Mouse (Mus musculus) spleen, postnatal 10 days (tissue): ENCODE results near the gene Dcst1.
A peak's percentile ranks its signal among the peaks of the same experiment; 100 is the strongest.

ENCODE experiments used
- DNase-seq, 2 experiments: peaks; one replicate each; pipeline ENCODE4 v3.0.0; 2021 to 2022; ENCODE audit warnings: low spot score in 2 of 2

Dcst1 gene

GRCm38 (mm10) chr3:89365153-89365485, at the start of gene Dcst1:
Gene Dcst1, minus strand, starts transcription at chr3:89365253.
- DNase-seq = no peak

DNA sequence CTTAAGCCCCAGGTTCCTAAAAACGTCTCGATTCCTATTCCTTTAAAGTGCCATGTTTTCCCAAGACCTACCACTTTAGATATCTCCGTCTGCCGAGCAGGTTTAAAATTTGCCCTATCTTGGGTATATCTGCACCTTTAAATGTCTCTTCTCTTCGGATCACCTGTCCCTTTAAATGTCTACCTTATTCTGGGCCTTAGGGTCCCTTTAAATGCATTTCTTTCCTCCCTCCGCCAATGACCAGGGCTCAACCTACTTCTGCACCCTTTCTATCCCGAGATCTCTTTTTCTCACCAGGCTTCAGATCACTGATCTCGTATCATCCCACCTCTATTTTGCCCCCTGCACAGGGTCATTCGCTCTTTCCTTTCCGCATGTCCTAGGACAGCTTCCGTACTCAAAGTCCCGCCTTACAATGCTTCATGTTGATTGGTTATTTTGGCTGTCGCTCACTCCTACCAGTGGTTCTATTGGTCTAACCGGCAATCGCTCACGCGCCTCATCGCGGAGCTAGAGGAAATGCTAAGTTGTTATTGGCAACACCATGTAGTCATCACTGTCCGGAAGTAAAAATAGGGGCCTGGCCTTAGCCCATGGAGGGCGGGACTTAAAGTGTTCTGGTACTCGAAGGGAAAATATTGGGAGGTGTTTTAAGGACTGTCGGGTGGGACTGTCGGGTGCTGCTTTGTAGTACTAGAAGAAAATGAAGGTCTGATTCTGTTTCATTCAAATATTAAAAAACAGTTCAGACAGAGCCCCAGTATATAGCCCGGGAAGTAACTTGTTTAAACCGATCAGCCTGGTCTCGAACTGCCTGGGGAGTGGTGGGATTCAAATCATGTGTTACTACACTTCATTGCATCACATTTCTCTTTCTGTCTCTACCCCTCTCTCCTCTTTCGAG, 46.7 kb upstream of the Dcst1 start, which contains the start of gene Flad1:
Gene Flad1 (minus strand): TSS at position 381 of the 904 bp plus-strand sequence.
- DNase-seq = peak; percentile 95 to 99

- DNase-seq = no peak
Observed at GRCm38 (mm10) chr3:89410864-89411263, 45.8 kb upstream of the Dcst1 start.

GRCm38 (mm10) chr3:89409701-89410100, 44.6 kb upstream of the Dcst1 start:
- no peak for DNase-seq

- no peak for DNase-seq
Observed at GRCm38 (mm10) chr3:89408448-89408847, 43.4 kb upstream of the Dcst1 start.

DNA sequence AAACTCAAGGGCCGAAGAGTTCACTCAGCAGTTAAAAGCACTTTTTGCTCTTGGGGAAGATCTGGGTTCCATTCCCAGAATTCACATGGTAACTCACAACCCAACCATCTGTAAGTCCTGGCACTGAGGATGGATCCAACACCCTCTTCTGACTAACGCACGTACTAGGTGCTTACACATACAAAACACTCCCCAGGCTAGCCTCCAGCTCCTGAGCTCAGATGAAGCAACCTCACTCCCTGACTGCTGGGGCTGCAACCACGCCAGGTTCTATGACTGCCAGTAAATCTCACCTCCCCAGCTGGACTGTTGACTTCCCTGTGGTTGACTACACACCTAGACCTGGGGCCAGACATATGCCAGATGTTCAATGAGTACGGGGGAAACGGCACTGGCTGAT, 41.8 kb upstream of the Dcst1 start:
- no peak for DNase-seq

GRCm38 (mm10) chr3:89402693-89403092, 37.6 kb upstream of the Dcst1 start, which contains the start of gene Lenep:
Gene Lenep, minus strand, starts transcription at chr3:89402793.
- no peak for DNase-seq

DNA sequence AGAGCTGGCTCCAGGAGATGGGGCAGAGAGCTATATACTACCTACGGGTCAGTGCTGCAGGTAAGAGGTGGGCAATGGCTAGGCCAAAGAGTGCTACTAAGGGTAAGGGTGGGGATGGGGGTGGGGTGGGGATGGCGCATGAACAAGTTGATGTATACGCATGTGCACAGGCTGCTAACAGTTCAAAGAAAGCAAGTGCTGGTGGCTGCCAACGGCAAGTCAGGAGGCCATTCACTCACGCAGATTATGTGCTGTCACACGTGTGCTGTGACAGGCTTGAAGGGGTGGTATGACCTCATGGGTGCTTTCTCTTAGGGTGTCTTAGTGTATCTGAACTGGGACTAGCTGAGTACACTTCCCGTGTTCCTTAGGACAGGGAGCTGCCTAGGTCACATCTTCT, 36.3 kb upstream of the Dcst1 start:
- DNase-seq = no peak

DNA sequence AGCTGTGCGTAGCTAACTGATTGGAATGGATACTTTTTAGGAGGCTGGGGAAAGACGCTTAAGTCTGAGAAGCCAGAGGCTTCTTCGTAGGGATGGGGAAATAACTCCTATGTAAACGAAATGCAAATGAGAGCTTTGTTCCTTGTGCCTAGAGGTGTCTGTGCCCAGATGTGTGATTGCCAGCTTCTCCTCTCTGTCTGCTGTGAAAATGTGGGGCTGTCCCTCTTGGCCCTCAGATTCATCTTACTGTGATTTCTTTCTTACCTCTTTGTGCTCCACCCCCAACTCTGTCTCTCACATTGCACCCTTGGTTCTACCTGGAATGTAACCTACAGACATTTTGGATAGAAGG, 31.6 kb upstream of the Dcst1 start:
- DNase-seq = peak in 1 of 2 experiments; percentile 15

DNA sequence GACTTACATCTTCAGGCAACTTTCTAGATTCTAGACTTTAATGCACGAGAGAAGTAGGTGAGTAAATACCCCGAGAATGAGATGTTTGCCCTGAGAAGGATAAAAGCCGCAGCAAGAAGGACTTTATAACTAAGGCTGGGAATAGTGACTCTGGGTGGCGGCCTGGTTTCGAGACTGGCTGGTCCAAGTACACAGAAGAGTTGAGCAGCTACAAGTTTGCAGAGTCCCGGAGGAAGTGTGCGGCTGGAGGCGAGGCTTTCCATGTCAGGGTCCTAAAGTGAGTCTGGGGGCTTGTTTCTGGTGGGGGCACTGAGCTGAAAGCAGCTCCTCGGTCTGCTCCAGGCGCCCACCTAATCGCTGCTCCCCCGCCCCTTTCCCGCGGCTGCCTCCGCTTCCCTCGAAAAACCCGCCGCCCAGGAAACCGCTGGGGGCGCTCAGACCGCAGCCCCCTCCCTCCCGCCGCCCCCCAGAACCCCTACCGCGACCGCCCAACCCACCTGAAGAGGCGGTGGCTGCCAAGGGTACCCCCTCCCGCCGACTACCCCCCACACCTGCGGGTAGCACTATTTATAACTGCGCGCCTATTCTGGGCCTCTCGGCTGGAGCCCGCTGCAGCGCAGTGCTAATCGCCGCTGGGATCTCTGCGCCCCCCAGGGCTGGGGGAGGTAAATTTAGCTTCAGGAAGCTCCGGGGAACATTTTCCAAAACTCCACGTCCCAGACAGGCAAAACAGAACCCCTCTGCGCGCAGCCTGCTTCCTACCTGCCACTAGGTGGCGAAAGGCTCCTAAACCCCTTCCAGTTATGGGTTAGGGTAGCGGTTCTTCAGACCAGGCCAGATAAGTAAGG, 31.0 kb upstream of the Dcst1 start:
- peak; percentile 60 to 70 for DNase-seq

DNA sequence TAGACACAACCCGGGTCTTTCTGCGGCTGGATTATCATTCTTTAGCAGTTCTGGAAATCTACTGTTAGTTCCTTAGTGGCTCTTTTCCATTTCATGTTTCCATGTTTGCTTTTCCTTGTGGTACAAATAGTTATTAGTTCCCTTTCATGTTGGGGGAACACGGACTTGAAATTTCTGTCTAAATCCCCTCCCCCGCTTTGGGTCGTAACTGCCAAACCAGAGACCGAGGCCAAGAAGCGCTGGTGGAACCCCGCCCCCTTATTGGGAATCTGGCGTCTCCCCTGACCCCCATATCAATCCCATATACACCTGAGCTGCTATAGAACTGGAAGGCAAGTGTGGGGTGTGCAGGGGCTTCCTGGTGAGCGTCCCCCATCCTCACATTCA, 30.4 kb upstream of the Dcst1 start:
- DNase-seq = peak in 1 of 2 experiments; percentile 24

- DNase-seq = peak; percentile 63 to 82
Observed at GRCm38 (mm10) chr3:89394894-89395256, 29.8 kb upstream of the Dcst1 start.

DNA sequence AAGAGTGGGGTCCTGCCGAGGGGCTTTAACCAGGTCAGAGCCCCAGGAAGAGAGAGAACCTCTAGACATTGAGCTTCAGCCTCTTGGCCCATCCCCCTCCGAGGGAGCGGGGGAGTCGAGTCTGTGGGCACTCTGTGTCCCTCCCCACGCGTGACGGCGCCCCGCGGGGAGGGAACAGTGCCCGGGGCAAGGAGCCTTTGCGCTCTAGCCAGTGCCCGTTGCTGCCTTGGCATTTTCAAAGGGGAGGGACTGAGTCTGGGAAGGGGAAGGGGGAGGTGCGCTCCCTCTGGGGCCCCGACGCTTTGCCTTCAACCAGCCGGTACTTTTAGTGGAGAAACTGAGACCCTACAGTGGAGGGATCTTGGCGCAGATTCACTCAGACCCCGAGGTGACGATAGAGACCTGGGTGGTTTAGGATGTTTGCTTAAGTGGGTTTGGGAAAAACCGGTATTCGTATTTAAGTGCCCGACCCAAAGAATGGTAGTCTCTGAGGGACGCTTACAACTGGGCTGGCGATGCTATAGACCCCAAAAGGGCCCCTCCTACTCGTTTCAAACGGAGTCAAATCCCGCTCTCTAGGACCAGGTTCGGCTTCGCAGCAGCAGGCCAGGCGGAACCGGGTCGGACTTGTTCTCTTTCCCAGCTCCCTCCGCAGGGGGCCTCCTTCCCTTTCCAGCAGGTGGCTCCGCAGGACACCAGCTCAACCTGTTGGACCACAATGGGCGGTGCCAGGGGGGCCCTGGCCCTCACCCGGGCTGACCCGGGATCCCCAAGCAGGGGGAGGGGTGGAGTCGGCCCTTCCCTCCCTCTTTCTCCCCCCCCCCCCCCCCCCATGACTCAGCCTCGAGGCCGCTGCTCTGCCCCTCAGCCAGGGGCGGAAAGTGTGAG, 29.2 kb upstream of the Dcst1 start, which contains the start of gene Zbtb7b:
Gene Zbtb7b (minus strand): TSS at position 771 of the 888 bp plus-strand sequence.
- peak; percentile 70 to 71 for DNase-seq

DNA sequence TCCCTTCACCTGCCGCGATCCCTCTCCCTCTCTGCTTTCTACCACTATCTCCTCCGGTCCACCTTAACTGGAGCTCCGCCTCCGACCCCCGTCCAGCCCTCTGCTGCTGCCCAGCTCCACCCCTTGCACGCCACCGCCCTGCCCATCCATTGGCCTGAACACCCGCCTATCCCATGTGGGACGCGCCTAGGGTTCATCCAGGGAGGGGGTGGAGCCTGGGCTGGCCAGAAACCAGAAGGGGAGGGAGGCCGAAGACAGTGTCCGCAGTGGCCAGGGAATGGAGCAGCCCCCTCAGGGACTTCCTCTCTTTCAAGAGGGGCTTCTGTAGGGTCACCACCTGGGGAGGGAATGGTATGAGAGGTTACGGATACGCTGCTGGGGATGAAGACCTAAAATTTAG, 28.6 kb upstream of the Dcst1 start:
- DNase-seq = peak; percentile 86 to 96

- DNase-seq = peak; percentile 43 to 45
Observed at GRCm38 (mm10) chr3:89392871-89393311, 27.8 kb upstream of the Dcst1 start.

GRCm38 (mm10) chr3:89391663-89392511, 26.8 kb upstream of the Dcst1 start:
- DNase-seq = peak; percentile 36 to 49

DNA sequence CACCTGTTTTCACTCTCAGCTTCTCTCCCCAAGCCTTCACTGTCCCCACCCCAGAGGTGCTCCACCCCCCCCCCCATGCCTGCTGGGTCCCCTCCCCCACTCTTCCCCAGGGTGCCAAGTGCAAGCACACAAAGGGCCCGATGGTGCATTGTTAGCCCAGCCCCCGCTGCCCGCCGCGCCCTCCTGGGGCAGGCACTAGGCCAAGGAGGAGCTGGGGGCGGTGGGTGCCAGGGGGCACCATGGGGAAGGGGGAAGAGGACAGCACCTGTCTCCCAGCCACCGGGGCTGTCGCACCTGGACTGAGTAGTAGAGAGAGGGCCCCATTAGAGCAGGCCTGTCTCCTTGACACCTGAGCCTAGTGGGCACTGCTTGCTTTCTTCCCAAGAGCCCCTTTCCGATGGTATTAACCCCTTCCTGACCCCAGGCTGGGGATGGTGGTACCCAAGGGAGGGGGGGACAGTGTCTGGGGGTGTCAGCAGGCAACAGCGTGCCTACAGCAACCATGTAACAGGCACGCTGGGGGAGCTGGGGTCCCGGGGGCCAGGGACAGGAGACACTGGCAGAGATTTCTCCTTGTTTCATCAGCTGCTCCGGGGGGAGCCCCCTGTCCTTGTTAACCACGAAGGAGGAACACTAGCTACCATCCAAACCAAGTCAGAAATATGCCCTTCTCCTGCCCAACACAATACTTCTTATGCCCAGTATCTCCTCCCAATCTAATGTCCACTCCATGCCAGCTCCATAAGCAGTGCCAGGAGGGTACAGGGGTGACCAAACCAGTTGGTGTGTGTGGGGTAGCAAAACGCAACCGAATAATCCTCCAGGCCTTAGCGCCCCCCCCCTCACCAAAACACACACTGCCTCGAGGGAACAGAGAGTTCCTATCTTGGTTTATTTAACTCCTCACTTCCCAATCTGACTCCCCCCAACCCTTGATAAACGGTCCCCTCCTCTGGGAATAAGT, 25.9 kb upstream of the Dcst1 start:
- peak; percentile 31 to 54 for DNase-seq

DNA sequence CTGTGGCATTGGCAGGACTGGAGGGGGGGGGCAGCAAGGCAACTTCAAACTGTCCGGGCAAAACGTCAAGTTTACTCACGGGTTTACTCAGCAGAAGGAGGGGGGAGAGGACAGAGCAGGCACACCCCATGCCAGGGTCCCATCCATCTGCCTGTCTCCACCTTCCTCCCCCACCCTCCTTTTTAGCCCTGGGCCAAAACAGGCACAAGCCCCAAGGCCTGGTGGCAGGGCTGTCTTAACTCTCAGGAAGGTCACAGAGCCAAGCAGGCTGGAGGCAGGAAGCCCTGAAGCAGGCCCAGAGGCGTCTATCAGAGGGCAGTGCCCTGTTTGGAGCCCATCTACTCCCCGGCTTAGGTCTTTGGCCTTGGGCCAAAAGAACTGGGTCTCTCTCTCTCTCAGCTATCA, 25.1 kb upstream of the Dcst1 start:
- DNase-seq = peak; percentile 33 to 45
